Mouse (Mus musculus) ES-E14 (cell line): Measurements from ENCODE around the gene Capza1. TPM values are rescaled to one million over a fixed set of nuclear protein-coding genes. Genes with fewer than 3 reads are reported as not detected.

Source experiments
- DNase-seq: peaks from one replicate; pipeline ENCODE4 v3.0.0-alpha.2; 2013; ENCODE audit warnings: low read depth, low spot score
- H3K27ac ChIP-seq: 2 replicates; pipeline ENCODE4 v1.5.1; 2012; ENCODE audit warnings: low read depth, mild to moderate bottlenecking, low read length, moderate library complexity, mixed read lengths; ENCODE audit not compliant: poor library complexity, insufficient read depth, severe bottlenecking
- H3K36me3 ChIP-seq: 2 replicates; pipeline ENCODE4 v1.6.1; 2012; ENCODE audit warnings: mild to moderate bottlenecking, low read length, moderate library complexity, mixed read lengths; ENCODE audit not compliant: control insufficient read depth, poor library complexity, insufficient read depth, severe bottlenecking
- H3K4me1 ChIP-seq, 2 experiments: fragments of 150-350 bp in 1 of 2; sonication (generic) in 1 of 2; 2 replicates each; pipeline ENCODE4 v1.6.1; 2012; ENCODE audit warnings: low read length in 2 of 2, mild to moderate bottlenecking in 1 of 2, mixed read lengths in 1 of 2; ENCODE audit not compliant: control insufficient read depth in 2 of 2, insufficient read depth in 2 of 2, poor library complexity in 1 of 2
- H3K4me3 ChIP-seq, 2 experiments: fragments of 150-350 bp in 1 of 2; sonication (generic) in 1 of 2; 2 replicates each; pipeline ENCODE4 v1.5.1; 2012; ENCODE audit warnings: low read length in 2 of 2, low read depth in 1 of 2, mild to moderate bottlenecking in 1 of 2, mixed read lengths in 1 of 2; ENCODE audit not compliant: insufficient read depth in 1 of 2, poor library complexity in 1 of 2, severe bottlenecking in 1 of 2
- H3K9ac ChIP-seq: 2 replicates; pipeline ENCODE4 v1.6.1; 2012; ENCODE audit warnings: low read depth, mild to moderate bottlenecking, low read length, mixed read lengths; ENCODE audit not compliant: poor library complexity, insufficient read depth, severe bottlenecking
- H3K9me3 ChIP-seq: fragments of 150-350 bp; sonication (generic); 2 replicates; pipeline ENCODE4 v1.6.1; 2012; ENCODE audit warnings: low read depth, mild to moderate bottlenecking, low read length; ENCODE audit not compliant: control insufficient read depth, insufficient read depth
- CHD2 ChIP-seq: IDR thresholded peaks from 2 replicates; pipeline ENCODE4 v1.6.1; 2014; ENCODE audit warnings: mild to moderate bottlenecking, low read depth, low read length, inconsistent platforms
- HCFC1 ChIP-seq: IDR thresholded peaks from 2 replicates; pipeline ENCODE4 v1.6.1; 2012; ENCODE audit warnings: low read length, inconsistent platforms, borderline replicate concordance; ENCODE audit not compliant: insufficient read depth
- MAFK ChIP-seq: IDR thresholded peaks from 2 replicates; pipeline ENCODE4 v1.6.1; 2014; ENCODE audit warnings: mild to moderate bottlenecking, low read depth, low read length, inconsistent platforms; ENCODE audit not compliant: insufficient read depth
- ZC3H11A ChIP-seq: IDR thresholded peaks from 2 replicates; pipeline ENCODE4 v1.6.1; 2012; ENCODE audit warnings: low read depth, mild to moderate bottlenecking, inconsistent platforms, low read length, borderline replicate concordance
- ZNF384 ChIP-seq: IDR thresholded peaks from 2 replicates; pipeline ENCODE4 v1.6.1; 2012; ENCODE audit warnings: low read depth, low read length, inconsistent platforms
- in situ Hi-C, 2 experiments: fragments of 600-800 bp; cut with MboI; formaldehyde crosslinking; loops; one replicate each; pipeline ENCODE4 v1.15.1; 2025; ENCODE audit warnings: low sequenced_read_pairs in 2 of 2, inconsistent platforms in 1 of 2; ENCODE audit not compliant: unreplicated experiment in 2 of 2
- total RNA-seq: library from RNA; depleted of rRNA; stranded (reverse); fragments of 300-350 nt; gene quantifications from 2 replicates; pipeline ENCODE4 v1.2.3, GENCODE M21; 2012; rRNA removed

The Capza1 gene
- total RNA-seq, result 34.2 and 59.1 TPM in 2 replicates

DNA sequence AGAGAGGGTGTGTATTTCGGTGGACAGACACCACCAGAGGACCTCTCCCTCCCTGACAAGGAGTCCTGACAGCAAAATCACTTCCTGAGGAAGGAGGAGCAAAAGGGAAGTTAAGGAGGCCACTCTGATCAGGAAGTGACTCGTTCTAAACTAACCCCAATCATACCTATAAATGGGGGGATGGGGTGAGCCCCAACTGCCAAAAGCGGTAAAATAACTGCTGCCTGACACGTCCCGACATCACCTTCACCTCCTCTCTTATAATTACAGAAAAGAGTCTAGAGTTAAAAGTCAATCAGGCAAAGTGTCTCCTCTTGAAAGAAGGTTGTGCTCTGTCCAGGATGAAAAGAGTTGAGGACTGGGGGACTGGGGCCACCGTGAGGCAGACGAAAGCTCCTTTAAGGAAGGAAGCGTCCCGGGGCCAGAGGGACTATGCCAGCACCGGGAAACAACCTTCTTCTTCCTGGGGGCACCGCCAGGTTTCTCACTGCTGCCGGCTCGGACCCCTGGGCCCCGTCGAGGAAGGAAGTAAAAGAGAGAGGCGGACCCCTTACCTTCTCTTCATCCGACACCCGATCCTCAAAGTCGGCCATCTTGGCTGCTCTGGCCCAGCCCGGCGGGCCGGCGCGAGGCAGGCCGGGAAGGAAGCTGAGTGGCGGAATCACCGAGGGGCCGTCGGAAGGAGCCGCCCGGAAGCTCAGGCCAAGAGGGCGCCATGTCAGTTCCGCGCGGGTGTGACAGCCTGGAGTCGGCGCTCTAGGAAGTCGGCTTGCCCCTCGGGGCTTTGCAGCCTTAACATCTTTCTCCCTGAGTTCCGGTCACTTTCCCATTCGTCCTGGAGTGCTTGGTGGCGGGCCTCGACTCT lies at the start of gene Capza1, which contains the start of gene St7l:
Gene Capza1, minus strand, starts transcription at position 720 of the 865 bp plus-strand sequence.
Gene St7l, plus strand, starts transcription at position 220 of the 865 bp plus-strand sequence.
- TF ChIP-seq HCFC1 (peak; percentile 61; the same call in 1 of the 2 replicates), ZC3H11A (no peak)
- peak within 1 kb of the TSS; percentile 91 to 93 for H3K4me3 ChIP-seq
- in situ Hi-C loops, result no loop called here
- H3K27ac ChIP-seq, result peak within 1 kb of the TSS; percentile 79
- peak within 1 kb of the TSS; percentile 91 for H3K9ac ChIP-seq
- DNase-seq, result peak; percentile 65
- no peaks in the 10 kb centered on the region for H3K9me3 ChIP-seq
- peaks cover 0 to 6% of the 10 kb centered on the region in 2 experiments; a peak in 3 of 4 replicates for H3K4me1 ChIP-seq
- no peaks in the 10 kb centered on the region for H3K36me3 ChIP-seq

DNA sequence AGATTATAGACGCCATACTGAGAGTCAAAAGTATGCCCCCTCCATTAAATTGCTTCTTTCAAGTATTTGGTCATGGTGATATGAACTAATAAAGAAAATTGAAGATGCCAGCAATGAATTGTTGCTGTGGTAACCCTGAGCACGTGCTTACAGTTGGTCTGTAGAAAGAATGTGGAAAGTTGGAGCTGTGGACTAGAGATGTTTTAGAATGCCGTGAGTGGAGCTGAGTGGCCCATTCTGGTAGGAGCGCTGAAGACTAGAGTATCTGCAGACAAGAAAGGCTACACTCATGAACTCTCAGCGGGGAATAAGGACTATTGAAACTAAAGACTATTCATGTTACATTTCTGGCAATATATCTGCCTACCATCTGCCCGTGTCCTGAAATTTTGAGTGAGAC lies 44.9 kb upstream of the Capza1 start:
- Histone ChIP-seq H3K9me3 (no peaks in the 10 kb centered on the region), H3K27ac (no peak overlapping the region), H3K4me1 (no peaks in the 10 kb centered on the region), H3K9ac (no peak overlapping the region), H3K4me3 (no peak overlapping the region), H3K36me3 (no peaks in the 10 kb centered on the region)
- DNase-seq, result no peak
- in situ Hi-C loops, result no loop called here
- TF ChIP-seq HCFC1, result no peak
- no peak for TF ChIP-seq ZNF384
- no peak for TF ChIP-seq ZC3H11A
- TF ChIP-seq MAFK, result no peak

- Histone ChIP-seq H3K27ac (no peak overlapping the region), H3K4me3 (no peak overlapping the region), H3K4me1 (no peaks in the 10 kb centered on the region), H3K9ac (no peak overlapping the region), H3K9me3 (no peaks in the 10 kb centered on the region), H3K36me3 (no peaks in the 10 kb centered on the region)
- TF ChIP-seq ZC3H11A, result no peak
- no peak for TF ChIP-seq ZNF384
- TF ChIP-seq CHD2, result no peak
- TF ChIP-seq MAFK, result no peak
- TF ChIP-seq HCFC1, result no peak
- no peak for DNase-seq
- in situ Hi-C loops, result no loop called here
These were observed 41.7 kb upstream of the Capza1 start for GRCm38 (mm10) chr3:104906007-104906406.

DNA sequence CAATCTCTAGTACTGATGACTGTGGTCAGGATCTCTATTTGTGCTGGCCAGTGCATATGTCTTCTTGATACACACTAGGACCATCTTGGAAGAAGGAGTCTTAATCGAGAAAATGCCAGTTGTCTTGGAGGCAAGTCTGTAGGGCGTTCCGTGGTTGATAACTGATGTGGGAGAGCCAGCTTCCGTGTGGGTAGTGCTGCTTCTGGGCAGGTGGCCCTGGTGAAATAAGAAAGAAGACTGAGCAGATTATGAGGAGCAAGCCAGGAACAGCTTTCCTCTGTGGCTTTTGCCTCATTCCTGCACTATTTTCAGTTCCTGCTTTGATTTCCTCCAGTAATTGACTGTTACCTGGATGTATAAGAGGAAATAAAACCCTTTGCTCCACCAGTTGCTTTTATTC lies 41.1 kb upstream of the Capza1 start:
- no peak for DNase-seq
- in situ Hi-C loops, result no loop called here
- Histone ChIP-seq H3K4me3 (no peak overlapping the region), H3K36me3 (no peaks in the 10 kb centered on the region), H3K9me3 (no peaks in the 10 kb centered on the region), H3K9ac (no peak overlapping the region), H3K4me1 (no peaks in the 10 kb centered on the region), H3K27ac (no peak overlapping the region)
- TF ChIP-seq HCFC1, result no peak
- TF ChIP-seq ZC3H11A, result no peak
- TF ChIP-seq ZNF384, result no peak
- no peak for TF ChIP-seq MAFK
- no peak for TF ChIP-seq CHD2
